Mouse (Mus musculus) hindbrain, postnatal 0 days (tissue): ENCODE results near the gene Commd7. TPM values are rescaled to one million over a fixed set of nuclear protein-coding genes. Genes with fewer than 3 reads are reported as not detected.

ENCODE experiments used
- ATAC-seq: fragments of 200-750 bp; cut with Nextera tagmentation; 2 replicates; pipeline ENCODE4 v1.8.0; 2017; ENCODE audit warnings: mild to moderate bottlenecking, moderate TSS enrichment, moderate library complexity
- DNase-seq: peaks from one replicate; pipeline ENCODE4 v3.0.0-alpha.2; 2015; ENCODE audit warnings: low spot score
- H3K27ac ChIP-seq: fragments of 300-500 bp; sonication (generic); 2 replicates; pipeline ENCODE4 v1.5.1; 2014; ENCODE audit warnings: mild to moderate bottlenecking
- H3K27me3 ChIP-seq: fragments of 300-500 bp; sonication (generic); 2 replicates; pipeline ENCODE4 v1.6.1; 2014; ENCODE audit warnings: low read length, mixed read lengths; ENCODE audit not compliant: insufficient read depth
- H3K36me3 ChIP-seq: fragments of 300-500 bp; sonication (generic); 2 replicates; pipeline ENCODE4 v1.6.1; 2014; ENCODE audit warnings: low read length, mixed read lengths; ENCODE audit not compliant: insufficient read depth
- H3K4me1 ChIP-seq: fragments of 300-500 bp; sonication (generic); 2 replicates; pipeline ENCODE4 v1.6.1; 2014; ENCODE audit warnings: antibody characterized with exemption, low read length, mixed read lengths; ENCODE audit not compliant: insufficient read depth
- H3K4me2 ChIP-seq: fragments of 300-500 bp; sonication (generic); 2 replicates; pipeline ENCODE4 v1.6.1; 2014; ENCODE audit warnings: low read depth, mild to moderate bottlenecking, low read length, moderate library complexity, mixed read lengths
- H3K4me3 ChIP-seq: fragments of 300-500 bp; sonication (generic); 2 replicates; pipeline ENCODE4 v1.5.1; 2014; ENCODE audit warnings: low read length
- H3K9ac ChIP-seq: fragments of 300-500 bp; sonication (generic); replicated peaks from 2 replicates; pipeline ENCODE4 v1.6.1; 2014; ENCODE audit warnings: mild to moderate bottlenecking, low read length, moderate library complexity, mixed read lengths
- H3K9me3 ChIP-seq: fragments of 300-500 bp; sonication (generic); 2 replicates; pipeline ENCODE4 v1.6.1; 2016; ENCODE audit warnings: low read length, mixed read lengths
- CTCF ChIP-seq: IDR thresholded peaks from 2 replicates; pipeline ENCODE4 v1.5.1; 2016; ENCODE audit warnings: antibody characterized with exemption, control low read depth, low read depth
- WGBS: fragments of 180-500 bp; shearing (Covaris S2); extraction: QIAGEN DNeasy Blood & Tissue Kit; methylation state at CpG from one replicate; pipeline ENCODE4 v1.1.7; 2014; 5-methylcytosine and 5-hydroxymethylcytosine counted together
- polyA plus RNA-seq: library from polyadenylated mRNA; unstranded; fragments of >200 nt; fragmentation: Nextera tagmentation; extraction: Ambion mirVana; gene quantifications from 2 replicates; pipeline ENCODE4 v1.2.1, GENCODE M21; 2015
- total RNA-seq: library from RNA; depleted of rRNA; stranded (reverse); fragments of >200 nt; gene quantifications from 2 replicates; pipeline ENCODE4 v1.2.3, GENCODE M21; 2014

Gene Commd7
- total and polyA plus RNA-seq, 2 experiments from 2014 or later, result 21.2 to 93.4 TPM

DNA sequence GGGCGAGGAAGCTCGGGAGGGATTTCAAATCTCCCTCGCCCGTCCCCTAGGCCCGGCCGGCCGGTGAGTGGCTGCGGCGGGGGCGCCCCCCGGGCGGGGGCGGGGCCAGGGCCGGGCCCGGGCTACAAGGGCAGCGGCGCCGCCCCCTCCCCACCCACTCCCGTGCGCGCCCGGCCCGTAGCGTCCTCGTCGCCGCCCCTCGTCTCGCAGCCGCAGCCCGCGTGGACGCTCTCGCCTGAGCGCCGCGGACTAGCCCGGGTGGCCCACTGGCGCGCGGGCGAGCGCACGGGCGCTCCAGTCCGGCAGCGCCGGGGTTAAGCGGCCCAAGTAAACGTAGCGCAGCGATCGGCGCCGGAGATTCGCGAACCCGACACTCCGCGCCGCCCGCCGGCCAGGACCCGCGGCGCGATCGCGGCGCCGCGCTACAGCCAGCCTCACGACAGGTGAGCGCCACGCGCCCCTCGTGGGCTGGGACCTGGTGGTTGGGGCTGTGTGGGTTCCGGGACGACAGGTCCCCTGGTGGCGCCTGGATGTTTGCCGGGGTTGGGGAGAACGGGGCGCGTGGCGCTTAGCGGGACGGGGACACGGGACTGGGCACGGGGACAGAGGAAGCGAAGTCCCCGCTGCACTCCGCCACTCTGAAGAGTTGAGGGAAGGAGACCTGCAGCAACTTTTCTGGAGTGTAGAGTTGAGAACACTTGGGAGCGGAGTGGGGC lies 16.9 kb upstream of the Commd7 start, which contains the start of gene Dnmt3b:
Gene Dnmt3b, plus strand, starts transcription at position 153 of the 716 bp plus-strand sequence.
- ATAC-seq (peak; percentile 90), DNase-seq (peak; percentile 85)
- H3K9ac ChIP-seq, result peak within 1 kb of the TSS; percentile 77
- peak; percentile 31 for TF ChIP-seq CTCF
- 3% methylated on average over 80 of the region's 93 CpGs for WGBS
- peak within 1 kb of the TSS; percentile 36; the same call in 1 of the 2 replicates for H3K27ac ChIP-seq
- H3K27me3 ChIP-seq, result no peaks in the 10 kb centered on the region
- H3K4me3 ChIP-seq, result peak within 1 kb of the TSS; percentile 79
- peak within 1 kb of the TSS; percentile 98 for H3K4me2 ChIP-seq
- peaks cover 16% of the 10 kb centered on the region for H3K4me1 ChIP-seq
- no peaks in the 10 kb centered on the region for H3K36me3 ChIP-seq
- H3K9me3 ChIP-seq, result no peaks in the 10 kb centered on the region

DNA sequence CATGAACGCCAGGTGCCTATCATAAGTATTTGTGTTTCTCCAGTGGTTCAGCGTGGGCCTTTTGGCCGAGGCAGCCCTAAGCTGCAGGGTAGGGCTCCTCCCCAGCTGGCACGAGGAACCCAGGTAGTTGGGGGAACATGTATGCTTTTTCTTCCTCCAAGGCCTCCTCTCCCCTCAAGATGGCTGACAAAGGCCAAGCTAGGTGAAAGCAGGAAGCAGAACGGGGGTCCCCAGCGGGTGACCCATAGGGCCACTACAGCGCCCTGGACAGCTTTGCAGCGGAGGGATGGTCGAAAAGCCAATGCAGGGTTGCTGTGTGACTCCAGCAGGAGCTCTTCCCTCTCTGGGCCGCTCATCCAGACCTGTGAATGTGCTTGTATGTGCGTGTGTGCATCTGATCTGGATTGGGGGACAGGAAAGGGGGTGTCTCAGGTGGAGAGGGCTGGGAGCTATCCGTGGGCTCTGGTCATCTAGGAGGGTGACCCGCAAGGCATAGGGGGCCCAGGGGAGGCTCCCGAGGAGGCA lies 16.3 kb upstream of the Commd7 start:
- H3K4me1 ChIP-seq, result peaks cover 16% of the 10 kb centered on the region
- peak overlapping the region; percentile 98 for H3K4me2 ChIP-seq
- no peaks in the 10 kb centered on the region for H3K36me3 ChIP-seq
- H3K9ac ChIP-seq, result peak overlapping the region; percentile 77
- H3K4me3 ChIP-seq, result peak overlapping the region; percentile 79
- DNase-seq (no peak), ATAC-seq (peak; percentile 27; the same call in 1 of the 2 replicates)
- 15% methylated on average over 14 of the region's 14 CpGs for WGBS
- H3K9me3 ChIP-seq, result no peaks in the 10 kb centered on the region
- H3K27ac ChIP-seq, result peak overlapping the region; percentile 36; the same call in 1 of the 2 replicates
- H3K27me3 ChIP-seq, result no peaks in the 10 kb centered on the region
- no peak for TF ChIP-seq CTCF

DNA sequence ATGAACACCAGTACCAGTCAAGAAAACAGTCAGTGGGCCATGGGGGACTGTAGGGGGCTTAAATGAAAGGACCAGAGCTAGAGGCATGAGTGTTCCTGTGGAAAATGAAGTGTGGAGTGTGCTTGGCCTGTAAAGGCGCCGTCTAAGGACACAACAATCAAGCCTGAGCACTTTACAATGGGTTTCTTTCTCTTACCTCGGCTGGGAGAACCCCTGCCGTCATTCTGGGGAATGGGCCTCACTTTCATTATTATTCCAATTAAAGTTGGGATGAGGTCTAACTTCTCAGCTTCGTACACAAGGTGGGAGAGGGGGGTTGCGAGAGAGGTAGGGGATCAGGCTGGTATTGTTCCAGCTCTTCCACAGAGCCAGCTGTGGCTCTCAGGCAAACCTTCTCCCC lies 10.4 kb upstream of the Commd7 start:
- H3K9me3 ChIP-seq, result no peaks in the 10 kb centered on the region
- TF ChIP-seq CTCF, result no peak
- no peak overlapping the region for H3K4me3 ChIP-seq
- ATAC-seq (no peak), DNase-seq (no peak)
- H3K27me3 ChIP-seq, result no peaks in the 10 kb centered on the region
- H3K36me3 ChIP-seq, result no peaks in the 10 kb centered on the region
- H3K9ac ChIP-seq, result no peak overlapping the region
- no peaks in the 10 kb centered on the region for H3K4me1 ChIP-seq
- H3K4me2 ChIP-seq, result no peak overlapping the region
- 15% methylated on average over 6 of the region's 6 CpGs for WGBS
- H3K27ac ChIP-seq, result no peak overlapping the region

DNA sequence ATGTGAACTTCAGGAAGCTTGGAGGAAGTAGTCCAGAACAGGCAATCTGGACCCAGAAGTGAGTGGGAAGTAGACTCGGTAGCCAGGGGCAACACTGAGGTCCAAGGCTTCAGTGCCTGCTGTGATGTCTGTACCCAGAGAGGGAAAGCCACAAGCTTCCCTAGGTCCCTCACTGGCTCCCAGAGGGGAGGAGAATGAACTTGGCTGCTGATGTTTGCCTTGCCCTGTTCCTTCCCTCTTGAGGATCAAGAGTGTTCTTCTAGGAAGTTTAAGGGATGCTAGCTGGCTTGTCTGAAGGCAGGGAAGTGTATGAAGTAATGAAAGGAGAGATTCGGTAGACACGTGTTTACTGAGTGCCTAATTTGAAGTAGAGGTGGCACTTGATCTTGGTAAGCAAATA lies 9.9 kb upstream of the Commd7 start:
- Histone ChIP-seq H3K27ac (no peak overlapping the region), H3K27me3 (no peaks in the 10 kb centered on the region), H3K4me1 (no peaks in the 10 kb centered on the region), H3K4me2 (no peak overlapping the region), H3K9me3 (no peaks in the 10 kb centered on the region), H3K9ac (no peak overlapping the region), H3K36me3 (no peaks in the 10 kb centered on the region), H3K4me3 (no peak overlapping the region)
- WGBS, result 15% methylated on average over 3 of the region's 3 CpGs
- TF ChIP-seq CTCF, result no peak
- DNase-seq, result no peak
- ATAC-seq, result no peak

DNA sequence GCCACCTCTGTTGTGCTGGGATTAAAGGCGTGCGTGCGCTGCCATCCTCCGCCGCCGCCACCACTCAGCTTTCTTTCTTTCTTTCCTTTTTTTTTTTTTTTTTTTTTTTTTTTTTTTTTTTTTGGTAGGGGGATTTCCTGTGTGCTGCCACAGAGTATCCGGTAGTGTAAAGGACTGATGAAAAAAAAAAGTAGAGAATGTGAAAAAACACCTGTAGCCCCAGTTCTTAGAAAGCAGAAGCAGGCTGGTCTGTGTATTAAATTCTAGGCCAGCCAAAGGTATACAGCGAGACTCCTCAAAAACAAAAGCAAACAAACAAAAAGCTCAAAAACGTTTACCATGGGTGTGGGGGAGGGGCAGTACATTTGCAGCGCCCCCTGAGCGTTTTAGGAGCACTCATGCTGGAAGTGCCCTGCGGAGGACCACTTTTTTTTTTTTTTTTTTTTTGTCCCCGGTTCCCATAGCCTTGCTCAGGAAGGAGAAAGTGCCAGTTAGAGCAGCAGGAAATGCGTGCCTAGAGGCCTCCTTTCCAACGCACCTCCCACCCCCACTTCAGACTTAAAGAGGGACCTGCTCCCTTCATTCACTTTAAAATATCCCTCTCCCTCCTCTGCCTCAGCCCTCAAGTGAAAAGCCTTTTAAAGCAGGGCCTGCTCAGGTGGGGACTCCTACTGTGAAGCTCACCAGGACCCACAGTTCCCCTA lies 6.5 kb upstream of the Commd7 start:
- Histone ChIP-seq H3K27ac (no peak overlapping the region), H3K9me3 (no peaks in the 10 kb centered on the region), H3K27me3 (no peaks in the 10 kb centered on the region), H3K36me3 (no peaks in the 10 kb centered on the region), H3K4me2 (no peak overlapping the region), H3K4me1 (no peaks in the 10 kb centered on the region), H3K4me3 (no peak overlapping the region), H3K9ac (no peak overlapping the region)
- DNase-seq, result no peak
- TF ChIP-seq CTCF, result no peak
- ATAC-seq, result no peak
- WGBS, result 25% methylated on average over 15 of the region's 15 CpGs

DNA sequence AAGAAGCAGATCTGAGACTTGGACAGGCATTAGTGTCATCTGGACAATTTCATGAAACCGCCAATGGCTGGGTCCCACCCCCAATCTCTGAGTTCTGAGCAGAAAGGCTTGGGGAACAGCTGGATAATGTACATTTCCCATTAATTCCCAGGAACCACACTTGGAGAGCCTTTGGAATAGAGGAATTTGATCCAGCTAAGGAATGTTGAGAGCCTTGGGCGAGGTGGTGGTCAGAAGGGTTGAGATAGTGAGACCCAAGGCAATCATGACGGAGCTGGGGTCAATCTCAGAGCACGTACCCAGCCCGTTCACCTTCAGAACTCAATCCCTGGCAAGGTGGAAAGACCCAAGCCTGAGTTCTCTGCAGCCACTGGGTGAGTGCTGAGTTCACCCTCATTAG lies 678 bp upstream of the Commd7 start:
- ATAC-seq, result no peak
- Histone ChIP-seq H3K4me3 (0 out of 2 replicates have a peak overlapping the region, but pooled peaks have one; percentile 86), H3K4me2 (peak overlapping the region; percentile 75), H3K27me3 (no peaks in the 10 kb centered on the region), H3K36me3 (peaks cover 3% of the 10 kb centered on the region; the same call in 1 of the 2 replicates), H3K4me1 (0 out of 2 replicates have a peak, but pooled peaks cover 4% of the 10 kb centered on the region), H3K9ac (peak overlapping the region; percentile 95; the same call in 1 of the 2 replicates), H3K9me3 (no peaks in the 10 kb centered on the region), H3K27ac (peak overlapping the region; percentile 92; the same call in 1 of the 2 replicates)
- TF ChIP-seq CTCF, result no peak
- no peak for DNase-seq
- 96% methylated on average over 5 of the region's 5 CpGs for WGBS
